ENCODE assay signal across 8 mouse cellular contexts in genomic region chr11:72608071-72608679, GRCm38 (mm10). TPM values are rescaled to one million over a fixed set of nuclear protein-coding genes. Genes with fewer than 3 reads are reported as not detected.
DNase-seq lines count a peak whose midpoint lies in the region; ATAC-seq and TF ChIP-seq lines count a peak whose summit lies in the region.

No protein-coding gene starts in this region.

- H3K4me1 ChIP-seq in hindbrain, embryonic 13.5 days (replicated peaks): peaks cover 17% of the 10 kb centered on the region

- CTCF ChIA-PET in Patski (lab: Charles Lee): no interaction called here

- no peaks in the 10 kb centered on the region for H3K27me3 ChIP-seq in Patski
- no peaks in the 10 kb centered on the region for H3K27me3 ChIP-seq in hindbrain, embryonic 13.5 days

- no peaks in the 10 kb centered on the region for H3K9me3 ChIP-seq in hindbrain, embryonic 13.5 days

- H3K4me3 ChIP-seq in hindbrain, embryonic 13.5 days: peak overlapping the region; percentile 96

- H3K27ac ChIP-seq in hindbrain, embryonic 13.5 days: peak overlapping the region; percentile 98

- DNase-seq in Patski (ENCODE audit: low read depth, low spot score): peak; percentile 68
- DNase-seq in cerebellum, postnatal 14 days: peak; percentile 94 to 95
- DNase-seq in frontal cortex, postnatal 14 days (ENCODE audit: low spot score in 2 of 2): peak; percentile 79 to 84
- DNase-seq in layer of hippocampus, postnatal 25 days (ENCODE audit: extremely low spot score in 1 of 2, low spot score in 1 of 2): peak; percentile 75
- peak; percentile 94 for DNase-seq in lung, postnatal 25 days (ENCODE audit: low spot score)
- peak; percentile 95 for DNase-seq in retina, embryonic 14.5 days (ENCODE audit: low spot score)
- DNase-seq in thymus, postnatal 4 days: peak; percentile 90

- POLR2A ChIA-PET in Patski (lab: Charles Lee): interaction anchor here (0.6 to 1.4 kb wide), 5 partner anchors 12 to 696 kb away, joined by 3 to 4 read pairs (median 4); no protein-coding TSS in a partner anchor

- H3K4me2 ChIP-seq in hindbrain, embryonic 13.5 days: peak overlapping the region; percentile 66

- TF ChIP-seq CTCF in Patski (IDR thresholded peaks at IDR 0.05): no peak

- under 1% methylated on average over 41 of the region's 55 CpGs for WGBS in hindbrain, embryonic 13.5 days

- in situ Hi-C loops in Patski (cut with MboI; ENCODE audit: low pct_unique_long_range_greater_than_20kb): no loop called here

- H3K36me3 ChIP-seq in hindbrain, embryonic 13.5 days: no peaks in the 10 kb centered on the region

- H3K9ac ChIP-seq in hindbrain, embryonic 13.5 days: peak overlapping the region; percentile 98

- ATAC-seq in Patski: peak; percentile 64
- peak; percentile 92 for ATAC-seq in hindbrain, embryonic 13.5 days (ENCODE audit: low FRiP score)

RNA-seq across cellular contexts. Expression of gene Ube2g1, which starts 1.1 kb away (rescaled TPM):
- 53.6 TPM for polyA plus RNA-seq in Patski (2021)
- 107 and 112 TPM in 2 replicates for polyA plus RNA-seq in hindbrain, embryonic 13.5 days (2015; fragmentation: Nextera tagmentation; extraction: Ambion mirVana)
- 10 to 100 TPM; 45.6 to 49.2 TPM for total RNA-seq in layer of hippocampus, postnatal 25 days (2021)

RNA-seq across cellular contexts. Expression of gene Spns3, which starts 57.9 kb away (rescaled TPM):
- polyA plus RNA-seq in Patski (2021): 7.8 TPM
- polyA plus RNA-seq in hindbrain, embryonic 13.5 days (2015; fragmentation: Nextera tagmentation; extraction: Ambion mirVana): 0.10 and 0.16 TPM in 2 replicates
- total RNA-seq in layer of hippocampus, postnatal 25 days (2021): under 1 TPM; 0.15 to 0.28 TPM

Comparison
In these comparisons a context has a peak if more than half of its experiments do, and no peak if none do; other contexts are left out.
1. Peak in every context shown above with its lines: DNase-seq, ATAC-seq, H3K4me3 ChIP-seq and H3K27ac ChIP-seq.